Mouse (Mus musculus): ENCODE results near the gene Gm10300. TPM values are rescaled to one million over a fixed set of nuclear protein-coding genes. Genes with fewer than 3 reads are reported as not detected.

Gm10300 gene
- polyA plus RNA-seq, 1 experiment from 2014 or later = 0.28 TPM

DNA sequence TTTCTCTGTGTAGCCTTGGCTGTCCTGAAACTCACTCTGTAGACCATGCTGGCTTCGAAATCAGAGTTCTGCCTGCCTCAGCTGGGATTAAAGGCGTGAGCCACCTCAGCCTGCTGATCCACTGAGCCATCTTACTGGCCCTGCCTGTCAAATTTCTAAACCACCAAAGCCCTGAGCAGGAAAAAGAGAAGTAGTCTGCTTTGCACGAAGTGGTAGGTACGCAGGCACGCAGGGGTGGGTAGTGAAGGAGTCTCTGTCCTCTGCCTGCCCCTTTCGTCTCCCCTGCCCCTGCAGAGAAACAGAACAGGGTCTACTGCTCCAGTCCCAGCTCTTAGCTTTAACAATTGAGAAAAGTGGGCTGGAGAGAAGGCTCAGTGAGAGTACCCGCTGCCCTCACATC, 10.6 kb downstream of the Gm10300 start:
- WGBS = 81% methylated on average over 7 of the region's 7 CpGs
- H3K27me3 ChIP-seq (replicated peaks) = no peaks in the 10 kb centered on the region
- peaks cover 7% of the 10 kb centered on the region for H3K4me1 ChIP-seq (replicated peaks)
- no peak overlapping the region for H3K4me3 ChIP-seq
- no peaks in the 10 kb centered on the region for H3K36me3 ChIP-seq
- no peak overlapping the region for H3K27ac ChIP-seq (ENCODE audit: poor library complexity, severe bottlenecking)
- no peak for ATAC-seq (ENCODE audit: insufficient number of reproducible peaks, low FRiP score)
- no peaks in the 10 kb centered on the region for H3K9me3 ChIP-seq (replicated peaks)
- no peak overlapping the region for H3K9ac ChIP-seq
- H3K4me2 ChIP-seq = no peak overlapping the region

DNA sequence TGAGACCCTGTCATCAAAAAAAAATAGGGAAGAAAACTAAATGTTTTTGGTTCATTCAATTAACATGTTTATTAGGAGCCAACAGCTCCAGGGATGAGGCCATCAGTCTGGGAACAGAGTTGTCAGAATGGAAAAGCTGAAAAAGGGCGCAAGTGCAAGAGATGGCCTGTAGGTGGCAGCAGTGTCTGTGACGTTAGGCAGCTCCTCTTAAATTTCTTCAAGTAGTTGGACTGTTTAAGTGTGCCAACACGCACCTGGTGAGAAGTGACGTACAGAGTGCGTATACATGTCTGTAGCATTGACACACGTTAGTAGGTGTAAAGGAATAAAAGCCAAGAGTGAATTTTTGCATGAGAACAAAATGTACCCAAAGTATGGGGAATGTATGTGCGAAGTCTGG, 14.4 kb downstream of the Gm10300 start:
- Histone ChIP-seq H3K27me3 (replicated peaks) (no peaks in the 10 kb centered on the region), H3K4me3 (no peak overlapping the region), H3K27ac (ENCODE audit: poor library complexity, severe bottlenecking) (no peak overlapping the region), H3K36me3 (no peaks in the 10 kb centered on the region), H3K9ac (no peak overlapping the region), H3K4me2 (no peak overlapping the region), H3K4me1 (replicated peaks) (peaks cover 4% of the 10 kb centered on the region), H3K9me3 (replicated peaks) (no peaks in the 10 kb centered on the region)
- 20% methylated on average over 7 of the region's 7 CpGs for WGBS
- ATAC-seq (ENCODE audit: insufficient number of reproducible peaks, low FRiP score) = no peak

DNA sequence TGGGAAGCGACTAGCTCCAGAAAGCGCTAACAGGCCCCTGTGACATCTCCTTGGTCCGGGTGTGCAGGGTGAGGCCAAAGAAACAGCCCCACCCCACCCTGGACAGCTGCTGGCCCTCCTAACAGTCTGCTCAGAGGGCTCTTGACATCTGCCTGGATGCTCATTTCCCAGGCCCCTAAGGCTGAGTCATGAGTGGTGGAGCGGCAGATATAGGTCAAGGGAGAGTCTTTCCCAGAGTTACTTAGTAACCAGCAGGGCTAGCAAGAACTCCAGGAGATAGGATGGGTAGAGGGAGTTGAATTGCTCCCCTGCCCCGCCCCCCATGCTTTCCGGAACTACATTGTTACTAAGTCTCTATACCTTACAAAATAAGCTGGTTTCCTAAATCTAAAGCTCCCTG, 18.6 kb downstream of the Gm10300 start:
- 71% methylated on average over 6 of the region's 6 CpGs for WGBS
- Histone ChIP-seq H3K27me3 (replicated peaks) (no peaks in the 10 kb centered on the region), H3K36me3 (no peaks in the 10 kb centered on the region), H3K4me2 (no peak overlapping the region), H3K4me1 (replicated peaks) (no peaks in the 10 kb centered on the region), H3K9me3 (replicated peaks) (no peaks in the 10 kb centered on the region), H3K4me3 (no peak overlapping the region), H3K9ac (no peak overlapping the region), H3K27ac (ENCODE audit: poor library complexity, severe bottlenecking) (no peak overlapping the region)
- ATAC-seq (ENCODE audit: insufficient number of reproducible peaks, low FRiP score) = no peak

DNA sequence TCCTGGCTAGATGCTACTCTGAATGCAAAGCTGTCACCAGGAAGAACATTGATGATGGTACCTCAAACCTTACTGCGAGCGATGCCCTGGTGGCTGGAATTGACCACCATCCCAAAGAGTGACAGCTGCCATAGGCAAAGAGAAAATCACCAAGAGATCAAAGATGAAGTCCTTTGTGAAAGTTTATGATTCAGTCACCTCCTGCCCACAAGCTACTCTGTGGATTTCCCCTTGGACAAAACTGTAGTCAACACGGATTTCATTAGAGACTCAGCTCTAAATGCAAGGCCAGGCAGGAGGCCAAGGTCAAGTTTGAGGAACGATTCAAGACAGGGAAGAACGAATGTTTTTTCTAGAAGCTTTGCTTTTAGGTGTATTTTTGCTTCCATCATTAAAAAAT, 19.4 kb downstream of the Gm10300 start:
- no peak overlapping the region for H3K4me2 ChIP-seq
- no peak for ATAC-seq (ENCODE audit: insufficient number of reproducible peaks, low FRiP score)
- no peak overlapping the region for H3K27ac ChIP-seq (ENCODE audit: poor library complexity, severe bottlenecking)
- H3K27me3 ChIP-seq (replicated peaks) = no peaks in the 10 kb centered on the region
- H3K4me1 ChIP-seq (replicated peaks) = peaks cover 3% of the 10 kb centered on the region
- no peak overlapping the region for H3K9ac ChIP-seq
- H3K9me3 ChIP-seq (replicated peaks) = no peaks in the 10 kb centered on the region
- 86% methylated on average over 5 of the region's 5 CpGs for WGBS
- no peak overlapping the region for H3K4me3 ChIP-seq
- no peaks in the 10 kb centered on the region for H3K36me3 ChIP-seq

DNA sequence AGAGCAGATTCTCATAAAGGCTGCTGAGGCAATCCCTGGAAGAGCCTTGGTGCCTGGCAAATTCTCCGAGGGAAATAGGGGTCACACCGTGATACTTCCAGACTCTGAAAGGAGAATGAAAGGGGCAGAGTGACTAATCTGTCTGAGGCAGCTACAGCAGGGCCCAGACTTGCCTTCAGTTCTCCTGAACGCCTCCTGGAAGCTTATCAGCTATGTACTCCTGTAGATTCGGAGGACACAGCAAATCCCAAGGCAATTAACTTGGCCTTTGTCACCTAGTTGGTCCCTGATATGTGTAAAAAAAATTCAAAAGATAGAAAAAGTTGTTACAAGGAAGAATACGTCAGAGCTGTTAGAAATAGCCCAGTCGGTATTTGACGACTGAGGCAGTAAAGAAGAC, 20.5 kb downstream of the Gm10300 start:
- WGBS = 56% methylated on average over 7 of the region's 7 CpGs
- H3K9me3 ChIP-seq (replicated peaks) = no peaks in the 10 kb centered on the region
- no peaks in the 10 kb centered on the region for H3K36me3 ChIP-seq
- H3K27me3 ChIP-seq (replicated peaks) = no peaks in the 10 kb centered on the region
- H3K4me1 ChIP-seq (replicated peaks) = peaks cover 10% of the 10 kb centered on the region
- no peak overlapping the region for H3K9ac ChIP-seq
- no peak overlapping the region for H3K27ac ChIP-seq (ENCODE audit: poor library complexity, severe bottlenecking)
- ATAC-seq (ENCODE audit: insufficient number of reproducible peaks, low FRiP score) = no peak
- H3K4me3 ChIP-seq = no peak overlapping the region
- H3K4me2 ChIP-seq = no peak overlapping the region

DNA sequence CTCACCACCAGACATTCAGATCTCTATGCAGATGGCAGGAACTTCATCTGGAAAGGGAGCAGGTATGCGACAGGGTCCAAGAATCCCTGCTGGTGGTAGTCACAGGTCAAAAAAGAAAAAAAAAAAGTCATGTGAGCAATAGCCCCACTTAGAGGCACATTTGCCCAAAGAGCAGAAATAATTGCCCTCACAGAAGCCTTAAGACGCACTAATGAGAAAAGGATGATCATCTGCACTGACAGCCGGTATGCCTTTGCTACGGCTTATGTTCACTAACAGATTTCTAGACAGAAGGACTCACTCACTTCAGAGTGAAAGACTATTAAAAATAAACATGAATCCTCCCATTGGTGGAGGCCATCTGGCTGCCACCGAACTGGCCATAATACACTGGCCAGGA, 25.1 kb downstream of the Gm10300 start:
- Histone ChIP-seq H3K27ac (ENCODE audit: poor library complexity, severe bottlenecking) (no peak overlapping the region), H3K4me2 (no peak overlapping the region), H3K4me1 (replicated peaks) (peaks cover 10% of the 10 kb centered on the region), H3K9me3 (replicated peaks) (no peaks in the 10 kb centered on the region), H3K27me3 (replicated peaks) (no peaks in the 10 kb centered on the region), H3K36me3 (no peaks in the 10 kb centered on the region), H3K9ac (no peak overlapping the region), H3K4me3 (no peak overlapping the region)
- WGBS = 70% methylated on average over 5 of the region's 5 CpGs
- ATAC-seq (ENCODE audit: insufficient number of reproducible peaks, low FRiP score) = no peak

DNA sequence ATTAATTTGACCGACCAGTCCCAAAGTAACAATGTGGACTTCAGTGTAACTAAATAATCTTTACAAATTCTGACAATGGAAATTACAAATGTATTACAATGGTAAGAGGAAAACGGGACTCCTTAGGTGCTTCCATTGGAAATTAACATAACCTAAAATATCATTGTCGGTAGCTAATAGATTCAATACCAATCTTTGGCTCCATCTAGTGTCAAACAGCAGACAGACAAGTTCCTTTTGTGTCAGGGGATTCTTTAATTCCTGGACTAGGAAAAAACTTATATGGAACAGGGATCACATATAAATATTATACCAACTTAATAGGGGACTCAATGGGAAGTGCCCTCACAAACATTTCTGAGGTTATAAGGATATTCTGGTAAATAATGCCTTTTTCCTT, 26.7 kb downstream of the Gm10300 start:
- no peak for ATAC-seq (ENCODE audit: insufficient number of reproducible peaks, low FRiP score)
- WGBS = 42% methylated on average over 3 of the region's 3 CpGs
- H3K27ac ChIP-seq (ENCODE audit: poor library complexity, severe bottlenecking) = no peak overlapping the region
- peaks cover 10% of the 10 kb centered on the region for H3K4me1 ChIP-seq (replicated peaks)
- H3K9ac ChIP-seq = no peak overlapping the region
- no peaks in the 10 kb centered on the region for H3K36me3 ChIP-seq
- H3K9me3 ChIP-seq (replicated peaks) = no peaks in the 10 kb centered on the region
- no peak overlapping the region for H3K4me2 ChIP-seq
- H3K4me3 ChIP-seq = no peak overlapping the region
- no peaks in the 10 kb centered on the region for H3K27me3 ChIP-seq (replicated peaks)

DNA sequence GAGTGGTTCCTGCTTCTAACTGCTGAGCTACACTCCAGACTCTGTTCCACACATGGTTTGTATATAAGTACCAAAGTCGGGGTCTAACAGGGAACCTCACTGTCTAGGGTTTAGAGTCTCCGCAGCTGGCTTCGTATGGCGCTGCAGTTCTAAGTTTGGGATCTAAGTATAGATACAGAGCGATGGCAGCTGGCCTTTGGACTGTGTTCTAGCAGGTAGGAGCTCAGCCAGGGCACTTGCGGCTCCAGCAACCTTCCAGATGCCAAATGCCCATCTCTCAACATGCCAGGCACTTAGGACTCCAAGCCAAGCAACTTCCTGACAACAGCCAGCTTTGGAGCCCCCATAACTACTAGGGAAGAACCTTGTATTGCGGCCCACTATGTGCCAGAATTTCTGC, 33.7 kb downstream of the Gm10300 start:
- Histone ChIP-seq H3K9ac (no peak overlapping the region), H3K36me3 (no peaks in the 10 kb centered on the region), H3K4me3 (no peak overlapping the region), H3K4me2 (no peak overlapping the region), H3K27ac (ENCODE audit: poor library complexity, severe bottlenecking) (no peak overlapping the region), H3K9me3 (replicated peaks) (no peaks in the 10 kb centered on the region), H3K4me1 (replicated peaks) (peaks cover 5% of the 10 kb centered on the region), H3K27me3 (replicated peaks) (peaks cover 32% of the 10 kb centered on the region)
- WGBS = 92% methylated on average over 7 of the region's 7 CpGs
- no peak for ATAC-seq (ENCODE audit: insufficient number of reproducible peaks, low FRiP score)

DNA sequence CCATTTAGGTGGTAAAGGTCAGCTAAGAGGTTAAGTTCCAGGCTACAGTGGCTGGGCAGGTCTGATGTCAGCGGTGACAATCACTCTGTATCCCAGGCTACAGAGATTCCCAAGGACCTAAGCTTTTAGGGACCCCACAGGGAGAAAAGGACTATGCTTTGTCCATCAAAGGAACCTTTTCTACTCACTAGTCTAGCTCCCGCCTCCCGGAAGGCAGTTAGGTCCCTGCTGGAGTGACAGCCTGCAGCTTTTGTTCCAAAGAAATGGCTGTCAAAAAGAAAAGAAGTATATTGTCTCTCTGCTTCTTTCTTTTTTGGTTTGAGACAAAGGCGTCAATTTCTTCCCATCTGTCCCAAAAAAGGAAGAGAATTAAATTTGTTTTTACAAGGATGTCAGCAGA, 36.7 kb downstream of the Gm10300 start:
- Histone ChIP-seq H3K36me3 (no peaks in the 10 kb centered on the region), H3K27me3 (replicated peaks) (peaks cover 55% of the 10 kb centered on the region), H3K27ac (ENCODE audit: poor library complexity, severe bottlenecking) (no peak overlapping the region)

DNA sequence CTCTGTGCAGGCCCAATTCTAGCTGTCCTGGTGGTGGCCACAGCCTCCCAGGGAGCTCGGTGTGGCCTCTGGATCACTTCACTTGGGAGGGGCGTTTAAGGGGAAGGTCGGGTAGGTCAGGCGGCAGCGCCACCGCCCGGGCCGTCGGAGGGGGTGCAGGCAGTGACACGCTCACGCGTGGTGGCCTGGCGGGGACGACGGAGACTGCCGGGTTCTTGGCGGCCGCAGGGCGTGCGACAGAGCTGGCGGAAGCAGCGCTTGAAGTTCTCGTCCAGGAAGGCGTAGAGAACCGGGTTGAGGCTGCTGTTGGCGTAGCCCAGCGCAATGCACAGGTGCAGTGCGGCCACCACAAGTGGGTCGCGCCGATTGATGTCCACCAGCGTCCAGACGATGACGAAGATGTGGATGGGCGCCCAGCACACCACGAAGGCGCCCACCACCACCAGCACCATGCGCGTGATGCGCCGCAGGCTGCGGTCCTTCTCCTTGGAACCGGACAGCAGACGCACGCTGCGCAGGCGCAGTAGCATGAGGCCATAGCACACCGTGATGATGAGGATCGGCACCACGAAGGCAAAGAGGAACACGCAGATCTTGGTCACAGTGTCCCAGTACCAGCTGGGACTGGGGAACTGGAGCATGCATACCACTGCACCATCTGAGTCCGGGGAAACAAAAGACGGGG, 39.1 kb downstream of the Gm10300 start:
- H3K4me1 ChIP-seq (replicated peaks) = peaks cover 12% of the 10 kb centered on the region
- H3K4me2 ChIP-seq = peak overlapping the region; percentile 71
- peak overlapping the region; percentile 41; the same call in 1 of the 2 replicates for H3K9ac ChIP-seq
- no peaks in the 10 kb centered on the region for H3K9me3 ChIP-seq (replicated peaks)
- H3K36me3 ChIP-seq = no peaks in the 10 kb centered on the region
- peak; percentile 42; the same call in 1 of the 2 replicates for ATAC-seq (ENCODE audit: insufficient number of reproducible peaks, low FRiP score)
- H3K27me3 ChIP-seq (replicated peaks) = peaks cover 54% of the 10 kb centered on the region
- no peak overlapping the region for H3K27ac ChIP-seq (ENCODE audit: poor library complexity, severe bottlenecking)
- H3K4me3 ChIP-seq = peak overlapping the region; percentile 40
- 28% methylated on average over 53 of the region's 53 CpGs for WGBS

More for the DNA sequence above, 36.7 kb downstream of the Gm10300 start:
- Histone ChIP-seq H3K9ac (no peak overlapping the region), H3K4me3 (no peak overlapping the region), H3K4me2 (no peak overlapping the region), H3K4me1 (replicated peaks) (peaks cover 12% of the 10 kb centered on the region), H3K9me3 (replicated peaks) (no peaks in the 10 kb centered on the region)
- WGBS = 78% methylated on average over 4 of the region's 4 CpGs
- ATAC-seq (ENCODE audit: insufficient number of reproducible peaks, low FRiP score) = no peak

DNA sequence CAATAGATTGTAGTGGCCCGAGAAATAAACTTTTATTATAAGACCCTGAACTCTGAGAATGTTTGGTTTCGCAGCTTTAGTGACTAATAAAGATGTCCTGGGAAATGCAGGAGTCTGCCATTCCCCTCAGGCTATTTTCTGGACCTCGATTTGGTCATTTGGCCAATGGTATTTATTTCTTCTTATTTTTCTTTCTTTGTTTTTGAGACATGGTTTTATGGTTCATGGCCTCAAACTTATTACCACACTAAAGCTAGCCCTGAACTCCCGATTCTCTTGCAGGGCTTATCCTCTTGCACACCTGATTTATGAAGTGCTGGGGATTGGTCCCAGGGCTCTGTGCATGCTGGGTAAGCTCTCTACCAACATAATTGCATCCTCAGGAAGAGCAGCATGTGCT, 41.8 kb downstream of the Gm10300 start:
- Histone ChIP-seq H3K9me3 (replicated peaks) (no peaks in the 10 kb centered on the region), H3K9ac (no peak overlapping the region), H3K4me1 (replicated peaks) (peaks cover 12% of the 10 kb centered on the region), H3K36me3 (no peaks in the 10 kb centered on the region), H3K27me3 (replicated peaks) (peaks cover 48% of the 10 kb centered on the region), H3K4me3 (no peak overlapping the region), H3K4me2 (no peak overlapping the region), H3K27ac (ENCODE audit: poor library complexity, severe bottlenecking) (no peak overlapping the region)
- no peak for ATAC-seq (ENCODE audit: insufficient number of reproducible peaks, low FRiP score)
- 76% methylated on average over 4 of the region's 4 CpGs for WGBS

DNA sequence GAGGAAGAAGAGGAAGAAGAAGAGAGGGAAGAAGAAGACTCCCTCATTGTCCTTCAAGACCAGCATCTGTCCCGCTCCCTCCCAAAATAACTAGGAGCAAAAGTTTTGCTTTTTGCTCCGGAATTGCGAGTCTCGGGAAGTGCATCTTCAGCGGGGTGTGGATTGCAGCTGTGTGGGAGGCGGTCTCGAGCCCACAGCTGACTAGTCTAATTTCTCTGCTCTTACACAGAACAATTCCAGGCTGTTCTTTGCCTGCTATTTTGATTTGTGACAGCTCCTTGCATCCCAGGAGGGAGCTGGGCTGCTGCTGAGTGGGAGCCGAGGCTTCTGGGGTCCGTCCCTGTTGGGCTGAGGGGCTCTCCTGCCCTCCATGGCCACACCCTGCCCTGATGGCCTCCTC, 45.1 kb downstream of the Gm10300 start:
- 59% methylated on average over 9 of the region's 9 CpGs for WGBS
- H3K4me2 ChIP-seq = no peak overlapping the region
- H3K4me3 ChIP-seq = no peak overlapping the region
- H3K9me3 ChIP-seq (replicated peaks) = no peaks in the 10 kb centered on the region; the same call in 1 of the 2 replicates
- no peak for ATAC-seq (ENCODE audit: insufficient number of reproducible peaks, low FRiP score)
- H3K36me3 ChIP-seq = no peaks in the 10 kb centered on the region
- H3K27ac ChIP-seq (ENCODE audit: poor library complexity, severe bottlenecking) = no peak overlapping the region
- no peak overlapping the region for H3K9ac ChIP-seq
- H3K4me1 ChIP-seq (replicated peaks) = 0 out of 2 replicates have a peak, but pooled peaks cover 3% of the 10 kb centered on the region
- H3K27me3 ChIP-seq (replicated peaks) = peaks cover 22% of the 10 kb centered on the region; the same call in 1 of the 2 replicates

Data from heart, embryonic 12.5 days (tissue).